Mouse (Mus musculus) limb, embryonic 15.5 days (tissue): ENCODE results near the gene Nfkbie. TPM values are rescaled to one million over a fixed set of nuclear protein-coding genes. Genes with fewer than 3 reads are reported as not detected.

Source experiments
- ATAC-seq: fragments of 200-750 bp; cut with Nextera tagmentation; 2 replicates; pipeline ENCODE4 v1.8.0; 2017; ENCODE audit warnings: low read depth, moderate TSS enrichment; ENCODE audit not compliant: insufficient number of reproducible peaks, low FRiP score, low TSS enrichment
- H3K27ac ChIP-seq: fragments of 300-500 bp; sonication (generic); 2 replicates; pipeline ENCODE4 v1.5.1; 2015; ENCODE audit warnings: moderate library complexity, mild to moderate bottlenecking, inconsistent platforms
- H3K27me3 ChIP-seq: fragments of 300-500 bp; sonication (generic); 2 replicates; pipeline ENCODE4 v1.6.1; 2015; ENCODE audit warnings: inconsistent platforms
- H3K36me3 ChIP-seq: fragments of 300-500 bp; sonication (generic); 2 replicates; pipeline ENCODE4 v1.6.1; 2015; ENCODE audit warnings: inconsistent platforms
- H3K4me1 ChIP-seq: fragments of 300-500 bp; sonication (generic); 2 replicates; pipeline ENCODE4 v1.6.1; 2015; ENCODE audit warnings: inconsistent platforms
- H3K4me2 ChIP-seq: fragments of 300-500 bp; sonication (generic); 2 replicates; pipeline ENCODE4 v1.6.1; 2015; ENCODE audit warnings: mild to moderate bottlenecking, inconsistent platforms
- H3K4me3 ChIP-seq: fragments of 300-500 bp; sonication (generic); 2 replicates; pipeline ENCODE4 v1.5.1; 2015; ENCODE audit warnings: mild to moderate bottlenecking, inconsistent platforms
- H3K9ac ChIP-seq: fragments of 300-500 bp; sonication (generic); 2 replicates; pipeline ENCODE4 v1.6.1; 2015; ENCODE audit warnings: inconsistent platforms
- H3K9me3 ChIP-seq: fragments of 300-500 bp; sonication (generic); 2 replicates; pipeline ENCODE4 v1.6.1; 2016; ENCODE audit warnings: inconsistent platforms
- WGBS: fragments of 180-500 bp; shearing (Covaris S2); methylation state at CpG from one replicate; pipeline ENCODE4 v1.1.7; 2015; 5-methylcytosine and 5-hydroxymethylcytosine counted together
- polyA plus RNA-seq: library from polyadenylated mRNA; unstranded; fragments of >200 nt; fragmentation: Nextera tagmentation; extraction: Ambion mirVana; gene quantifications from 2 replicates; pipeline ENCODE4 v1.2.1, GENCODE M21; 2015

Nfkbie gene
- polyA plus RNA-seq, 1 experiment from 2014 or later = 6.1 TPM

DNA sequence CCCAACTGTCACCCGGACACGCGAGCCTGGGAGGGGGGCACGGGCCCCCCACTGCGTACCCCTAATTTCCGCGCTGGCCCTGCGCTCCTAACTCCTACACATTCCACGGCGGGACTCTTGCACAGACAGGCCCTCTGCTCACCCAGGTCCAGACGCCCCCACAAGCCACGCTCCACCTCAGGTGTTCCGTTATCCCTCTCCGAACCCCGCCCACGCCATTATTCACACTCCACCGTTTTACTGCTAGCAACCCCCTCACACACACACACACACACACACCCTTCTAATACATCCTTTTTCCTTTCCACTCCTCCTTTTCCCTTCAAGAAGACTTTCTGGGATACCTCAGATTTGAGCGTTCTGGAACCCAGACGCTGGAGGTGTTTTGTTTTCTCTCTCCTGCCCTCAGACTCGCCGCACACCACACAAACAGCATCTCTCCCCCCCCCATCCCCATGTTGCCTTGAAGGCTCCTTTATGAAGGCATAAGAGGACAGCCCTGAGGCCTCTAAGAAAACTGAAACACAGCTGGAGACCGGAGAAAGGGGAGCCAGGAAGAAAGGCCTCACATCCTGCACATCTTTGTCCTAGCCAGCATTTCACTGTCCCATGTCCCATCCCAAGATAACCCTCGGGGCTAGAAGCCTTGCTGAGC, 40.4 kb downstream of the Nfkbie start:
- no peak for ATAC-seq
- H3K4me3 ChIP-seq = peak overlapping the region; percentile 57
- H3K36me3 ChIP-seq = no peaks in the 10 kb centered on the region
- WGBS = 5% methylated on average over 23 of the region's 23 CpGs
- peak overlapping the region; percentile 98 for H3K4me2 ChIP-seq
- H3K9ac ChIP-seq = peak overlapping the region; percentile 39; the same call in 1 of the 2 replicates
- peak overlapping the region; percentile 84 for H3K27ac ChIP-seq
- no peaks in the 10 kb centered on the region for H3K9me3 ChIP-seq
- H3K4me1 ChIP-seq = peaks cover 73% of the 10 kb centered on the region
- H3K27me3 ChIP-seq = peaks cover 13% of the 10 kb centered on the region

- Histone ChIP-seq H3K27ac (peak overlapping the region; percentile 84), H3K4me2 (0 out of 2 replicates have a peak overlapping the region, but pooled peaks have one; percentile 8), H3K27me3 (peaks cover 23% of the 10 kb centered on the region), H3K4me1 (peaks cover 71% of the 10 kb centered on the region), H3K9ac (no peak overlapping the region), H3K4me3 (no peak overlapping the region), H3K9me3 (no peaks in the 10 kb centered on the region), H3K36me3 (no peaks in the 10 kb centered on the region)
- 28% methylated on average over 11 of the region's 11 CpGs for WGBS
- ATAC-seq = peak; percentile 49
Observed at GRCm38 (mm10) chr17:45596631-45597396, 41.3 kb downstream of the Nfkbie start.

DNA sequence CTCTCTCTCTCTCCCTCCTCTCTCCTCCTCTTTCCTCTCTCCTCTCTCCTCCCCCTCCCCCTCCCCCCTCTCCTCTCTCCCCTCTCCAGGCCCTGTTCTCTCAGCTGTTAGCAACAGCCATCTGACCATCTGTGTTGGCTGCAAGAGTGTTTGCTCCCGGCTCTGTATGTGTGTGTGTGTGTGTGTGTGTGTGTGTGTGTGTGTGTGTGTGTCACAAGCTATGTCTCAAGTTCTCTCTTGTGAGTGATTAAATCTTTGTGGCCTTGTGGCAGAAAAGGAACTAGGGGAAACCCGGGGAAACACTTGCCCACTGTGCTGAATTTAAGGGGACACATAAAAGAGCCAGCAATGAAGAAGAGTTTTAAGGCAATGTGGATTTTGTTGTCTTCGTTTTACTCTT, 42.3 kb downstream of the Nfkbie start:
- no peak overlapping the region for H3K4me2 ChIP-seq
- no peak overlapping the region for H3K27ac ChIP-seq
- peaks cover 65% of the 10 kb centered on the region for H3K4me1 ChIP-seq
- 30% methylated on average over 3 of the region's 3 CpGs for WGBS
- no peak overlapping the region for H3K9ac ChIP-seq
- no peaks in the 10 kb centered on the region for H3K36me3 ChIP-seq
- no peaks in the 10 kb centered on the region for H3K9me3 ChIP-seq
- no peak for ATAC-seq
- H3K4me3 ChIP-seq = no peak overlapping the region
- H3K27me3 ChIP-seq = peaks cover 29% of the 10 kb centered on the region

DNA sequence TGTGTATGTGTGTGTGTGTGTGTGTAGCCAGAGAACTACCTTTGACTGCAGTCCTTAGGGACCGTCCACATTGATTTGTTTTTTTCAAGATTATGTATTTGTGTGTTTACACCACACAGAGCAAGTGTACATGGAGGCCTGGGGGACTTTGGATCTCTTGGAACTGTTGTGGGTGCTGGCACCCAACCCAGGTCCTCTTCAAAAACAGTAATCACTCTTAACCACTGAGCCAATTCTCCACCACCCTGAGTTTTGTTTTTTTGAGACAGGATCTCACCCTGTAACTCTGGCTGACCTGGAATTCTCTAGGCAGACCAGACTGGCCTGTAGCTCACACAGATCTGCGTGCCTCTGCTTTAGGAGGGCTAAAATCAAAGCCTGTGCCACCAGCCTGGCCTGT, 42.9 kb downstream of the Nfkbie start:
- H3K4me3 ChIP-seq = no peak overlapping the region
- H3K27me3 ChIP-seq = peaks cover 29% of the 10 kb centered on the region
- H3K36me3 ChIP-seq = no peaks in the 10 kb centered on the region
- no peaks in the 10 kb centered on the region for H3K9me3 ChIP-seq
- H3K9ac ChIP-seq = no peak overlapping the region
- no peak overlapping the region for H3K27ac ChIP-seq
- WGBS = 86% methylated on average over 2 of the region's 2 CpGs
- H3K4me2 ChIP-seq = no peak overlapping the region
- H3K4me1 ChIP-seq = peaks cover 59% of the 10 kb centered on the region
- no peak for ATAC-seq

- Histone ChIP-seq H3K27ac (no peak overlapping the region), H3K4me1 (peaks cover 54% of the 10 kb centered on the region), H3K9me3 (no peaks in the 10 kb centered on the region), H3K27me3 (peaks cover 29% of the 10 kb centered on the region), H3K4me2 (peak overlapping the region; percentile 52; the same call in 1 of the 2 replicates), H3K4me3 (peak overlapping the region; percentile 31; the same call in 1 of the 2 replicates), H3K36me3 (no peaks in the 10 kb centered on the region), H3K9ac (no peak overlapping the region)
- 68% methylated on average over 3 of the region's 3 CpGs for WGBS
- no peak for ATAC-seq
Observed at GRCm38 (mm10) chr17:45598891-45599290, 43.4 kb downstream of the Nfkbie start.

DNA sequence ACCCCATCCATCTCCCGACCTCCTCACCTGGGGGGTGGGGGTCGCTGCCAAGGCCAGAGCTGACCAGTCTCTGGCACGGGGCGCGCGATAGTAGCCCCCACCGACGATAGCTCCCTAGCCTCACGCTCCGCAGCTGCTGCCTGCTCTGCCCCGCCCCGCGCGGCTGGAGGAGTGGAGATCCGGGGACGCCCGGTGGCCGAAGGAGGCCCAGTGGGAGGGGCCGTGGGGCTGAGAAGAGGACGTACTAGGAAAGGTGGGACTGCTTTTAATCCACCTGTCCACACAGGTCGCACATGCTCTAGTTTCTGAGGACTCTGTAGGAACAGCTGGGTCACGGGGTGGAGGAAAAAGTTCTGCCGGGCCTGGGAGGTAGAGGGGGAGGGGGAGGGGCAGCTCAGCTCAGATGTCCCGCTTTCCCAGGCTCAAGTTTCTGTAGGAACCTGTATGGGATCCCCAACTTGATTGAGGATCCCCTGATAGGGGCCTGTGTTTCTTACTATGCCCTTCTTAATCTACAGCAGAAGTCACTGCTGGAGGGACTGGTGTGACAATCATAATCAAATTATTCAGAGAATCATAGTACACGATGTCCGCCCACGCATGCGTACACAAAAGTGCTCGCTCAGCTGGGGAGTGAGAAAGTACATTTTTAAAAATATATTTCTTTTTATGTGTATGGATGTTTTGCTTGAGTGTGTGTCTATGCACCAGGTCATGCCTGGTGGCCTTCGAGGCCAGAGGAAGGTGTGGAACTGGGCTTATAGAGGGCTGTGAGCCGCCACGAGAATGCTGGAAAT, 44.1 kb downstream of the Nfkbie start, which contains the start of gene Slc29a1:
Slc29a1 (minus strand) TSS at position 161 of the 797 bp plus-strand sequence.
- peaks cover 29% of the 10 kb centered on the region for H3K27me3 ChIP-seq

DNA sequence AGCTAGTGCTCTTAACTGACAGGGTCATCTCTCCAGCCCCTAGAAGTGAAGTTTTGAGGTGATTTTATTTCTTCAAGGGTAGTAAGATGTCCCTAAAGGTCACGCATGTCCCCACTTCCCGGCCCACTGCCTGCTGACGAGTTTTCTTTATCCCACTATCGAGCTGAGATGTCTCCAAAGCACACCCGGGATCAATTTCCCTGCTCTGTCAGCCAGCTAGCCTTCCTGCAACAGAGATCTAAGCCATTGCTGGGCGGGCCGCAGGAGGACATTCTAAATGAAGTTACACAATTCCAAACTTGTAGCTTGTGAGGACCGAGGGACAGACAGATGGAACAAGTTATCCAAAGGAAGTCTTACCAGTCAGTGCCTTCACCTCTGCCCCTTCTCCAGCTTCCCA, 44.8 kb downstream of the Nfkbie start:
- Histone ChIP-seq H3K27ac (no peak overlapping the region), H3K4me2 (no peak overlapping the region), H3K4me1 (peaks cover 40% of the 10 kb centered on the region), H3K4me3 (no peak overlapping the region), H3K9me3 (no peaks in the 10 kb centered on the region), H3K9ac (no peak overlapping the region), H3K27me3 (peaks cover 29% of the 10 kb centered on the region), H3K36me3 (no peaks in the 10 kb centered on the region)
- 52% methylated on average over 8 of the region's 8 CpGs for WGBS
- no peak for ATAC-seq

More for the DNA sequence above, 44.1 kb downstream of the Nfkbie start, which contains the start of gene Slc29a1:
- H3K36me3 ChIP-seq = no peaks in the 10 kb centered on the region
- H3K27ac ChIP-seq = no peak within 1 kb of the TSS
- peaks cover 46% of the 10 kb centered on the region for H3K4me1 ChIP-seq
- H3K9ac ChIP-seq = 0 out of 2 replicates have a peak within 1 kb of the TSS, but pooled peaks have one; percentile 3
- no peaks in the 10 kb centered on the region for H3K9me3 ChIP-seq
- no peak for ATAC-seq
- 16% methylated on average over 32 of the region's 32 CpGs for WGBS
- peak within 1 kb of the TSS; percentile 52 for H3K4me2 ChIP-seq
- peak within 1 kb of the TSS; percentile 31 for H3K4me3 ChIP-seq

DNA sequence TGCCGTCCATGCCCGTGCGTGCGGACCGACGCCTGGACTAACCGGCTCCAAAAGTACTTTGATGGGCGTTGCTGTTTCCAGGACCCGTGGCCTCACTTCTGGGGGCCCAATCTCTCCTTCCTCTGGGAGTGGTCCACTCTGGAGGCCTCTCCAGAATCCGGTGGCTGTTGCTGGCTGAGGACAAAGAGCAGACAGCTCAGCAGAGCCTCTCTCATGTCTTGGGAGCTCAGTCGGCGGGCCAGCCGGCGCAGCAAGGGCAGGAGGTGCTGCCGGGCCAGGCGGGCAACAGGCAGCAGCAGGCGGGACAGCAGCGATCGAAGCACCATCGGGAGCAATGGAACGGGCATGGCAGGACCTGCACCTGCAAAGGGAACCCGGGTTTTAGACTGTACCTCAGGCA, 45.8 kb downstream of the Nfkbie start:
- H3K9ac ChIP-seq = no peak overlapping the region
- peaks cover 29% of the 10 kb centered on the region for H3K27me3 ChIP-seq
- H3K36me3 ChIP-seq = no peaks in the 10 kb centered on the region
- no peak for ATAC-seq
- H3K4me3 ChIP-seq = peak overlapping the region; percentile 4; the same call in 1 of the 2 replicates
- no peak overlapping the region for H3K4me2 ChIP-seq
- H3K9me3 ChIP-seq = no peaks in the 10 kb centered on the region
- peaks cover 29% of the 10 kb centered on the region for H3K4me1 ChIP-seq
- WGBS = 19% methylated on average over 22 of the region's 22 CpGs
- 0 out of 2 replicates have a peak overlapping the region, but pooled peaks have one; percentile 38 for H3K27ac ChIP-seq

DNA sequence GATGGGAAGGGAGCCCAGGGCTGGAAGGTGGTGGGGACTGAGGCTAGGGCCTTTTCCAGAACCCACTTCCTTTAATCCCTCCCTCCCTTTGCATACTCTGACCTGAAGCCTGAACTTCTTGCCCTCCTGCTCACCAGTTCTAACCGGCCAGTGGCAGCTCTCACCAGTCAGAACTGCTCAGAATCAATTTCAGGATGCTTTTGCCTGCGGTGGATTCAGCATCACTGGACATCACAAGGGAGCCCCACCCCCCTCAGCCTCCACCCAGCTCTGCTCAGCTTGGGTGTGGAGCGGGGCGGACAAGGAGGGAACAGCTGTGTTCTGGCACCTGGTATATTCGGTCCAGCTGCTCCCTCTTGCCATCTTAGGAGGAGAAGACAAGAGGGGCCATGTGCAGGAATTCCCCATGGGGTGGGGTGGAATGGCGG, 46.4 kb downstream of the Nfkbie start, which contains the start of gene Mymx:
Mymx (minus strand) TSS at position 226 of the 428 bp plus-strand sequence.
- no peaks in the 10 kb centered on the region for H3K36me3 ChIP-seq
- H3K4me2 ChIP-seq = no peak within 1 kb of the TSS
- no peak within 1 kb of the TSS for H3K9ac ChIP-seq
- H3K27ac ChIP-seq = 0 out of 2 replicates have a peak within 1 kb of the TSS, but pooled peaks have one; percentile 38
- WGBS = 35% methylated on average over 6 of the region's 6 CpGs
- H3K9me3 ChIP-seq = no peaks in the 10 kb centered on the region
- peaks cover 29% of the 10 kb centered on the region for H3K27me3 ChIP-seq
- peak; percentile 52; the same call in 1 of the 2 replicates for ATAC-seq
- peak within 1 kb of the TSS; percentile 4; the same call in 1 of the 2 replicates for H3K4me3 ChIP-seq
- peaks cover 24% of the 10 kb centered on the region for H3K4me1 ChIP-seq

DNA sequence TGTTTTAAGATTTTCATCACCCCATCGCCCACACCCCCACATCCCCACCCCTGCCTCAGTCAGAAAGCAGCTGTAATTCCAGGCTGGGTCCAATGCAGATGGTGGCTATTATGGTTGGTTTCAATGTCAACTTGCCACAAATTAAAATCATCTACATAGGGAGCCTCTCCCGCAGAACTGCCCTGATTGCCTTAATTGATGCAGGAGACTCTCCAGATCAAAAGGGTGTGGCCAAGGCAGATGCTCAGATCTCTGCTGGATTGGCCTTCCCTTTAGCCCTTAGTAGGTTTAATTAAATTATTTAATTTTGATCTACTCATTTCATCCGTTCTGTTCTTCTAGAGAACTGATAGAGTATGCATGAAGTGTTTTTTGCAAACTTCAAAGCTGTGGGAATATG, 47.5 kb downstream of the Nfkbie start:
- Histone ChIP-seq H3K4me2 (no peak overlapping the region), H3K4me1 (peaks cover 19% of the 10 kb centered on the region), H3K9me3 (no peaks in the 10 kb centered on the region), H3K9ac (no peak overlapping the region), H3K27ac (no peak overlapping the region), H3K27me3 (peaks cover 29% of the 10 kb centered on the region), H3K36me3 (no peaks in the 10 kb centered on the region), H3K4me3 (no peak overlapping the region)
- no peak for ATAC-seq
- WGBS = 73% methylated on average over 3 of the region's 3 CpGs
